Mouse (Mus musculus): ENCODE measurements at regions not wholly inside any gene's neighbourhood (a gene's known extent, or its start where the extent isn't known, plus 50 kb on each side); places are given as distances from the start of the nearest gene placed in this dataset.

GRCm38 (mm10) chr12:56020547-56020946 is 184.4 kb downstream of the Brms1l start:
- WGBS: 25% methylated on average over 1 of the region's 1 CpGs
- no peak overlapping the region for H3K4me3 ChIP-seq (ENCODE audit: extremely low read depth, insufficient read depth, insufficient read length)
- no peaks in the 10 kb centered on the region for H3K4me1 ChIP-seq (ENCODE audit: control insufficient read depth, insufficient read depth, insufficient read length)
- no peaks in the 10 kb centered on the region for H3K36me3 ChIP-seq (ENCODE audit: control insufficient read depth, insufficient read depth, low read length)
- TF ChIP-seq POLR2A (IDR thresholded peaks at IDR 0.05; ENCODE audit: low read depth, low read length) (no peak), CTCF (IDR thresholded peaks at IDR 0.05; ENCODE audit: extremely low read depth, insufficient read depth, insufficient read length, insufficient replicate concordance) (no peak)
- no peaks in the 10 kb centered on the region for H3K27me3 ChIP-seq (ENCODE audit: control insufficient read depth, insufficient read depth, low read length)
- no peak for DNase-seq (ENCODE audit: low read depth in 1 of 2, low spot score in 2 of 2)
- H3K27ac ChIP-seq (ENCODE audit: insufficient read depth, low read length): no peak overlapping the region

- H3K27me3 ChIP-seq (ENCODE audit: control insufficient read depth, insufficient read depth, low read length): no peaks in the 10 kb centered on the region
- no peak for DNase-seq (ENCODE audit: low read depth in 1 of 2, low spot score in 2 of 2)
- WGBS: 72% methylated on average over 4 of the region's 4 CpGs
- no peak overlapping the region for H3K27ac ChIP-seq (ENCODE audit: insufficient read depth, low read length)
- H3K36me3 ChIP-seq (ENCODE audit: control insufficient read depth, insufficient read depth, low read length): no peaks in the 10 kb centered on the region
- no peak for TF ChIP-seq POLR2A (IDR thresholded peaks at IDR 0.05; ENCODE audit: low read depth, low read length)
- no peak for TF ChIP-seq CTCF (IDR thresholded peaks at IDR 0.05; ENCODE audit: extremely low read depth, insufficient read depth, insufficient read length, insufficient replicate concordance)
- no peak overlapping the region for H3K4me3 ChIP-seq (ENCODE audit: extremely low read depth, insufficient read depth, insufficient read length)
- H3K4me1 ChIP-seq (ENCODE audit: control insufficient read depth, insufficient read depth, insufficient read length): no peaks in the 10 kb centered on the region
Observed at GRCm38 (mm10) chr12:56009976-56010375, 173.9 kb downstream of the Brms1l start.

DNA sequence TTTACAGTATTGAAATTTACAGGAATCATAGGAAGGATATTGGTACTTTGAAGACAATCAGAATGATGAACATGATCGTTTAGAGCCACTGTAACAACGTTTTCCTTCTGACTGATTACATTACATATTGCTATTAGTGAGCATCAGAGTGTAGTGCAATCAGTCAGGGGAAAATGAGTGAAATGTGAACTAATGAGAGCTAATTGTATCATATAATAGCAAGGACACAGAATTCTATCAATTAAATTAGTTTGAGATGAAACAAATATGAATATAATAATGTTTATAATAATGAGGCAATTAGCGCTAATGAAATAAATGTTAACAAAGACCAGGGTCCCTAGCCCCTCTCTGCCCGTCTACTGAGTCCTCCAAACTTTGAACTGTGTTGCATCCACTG is 169.7 kb downstream of the Brms1l start:
- DNase-seq (ENCODE audit: low read depth in 1 of 2, low spot score in 2 of 2): no peak
- 76% methylated on average over 4 of the region's 4 CpGs for WGBS
- no peak overlapping the region for H3K4me3 ChIP-seq (ENCODE audit: extremely low read depth, insufficient read depth, insufficient read length)

GRCm38 (mm10) chr12:56005321-56005720 is 169.2 kb downstream of the Brms1l start:
- no peak overlapping the region for H3K4me3 ChIP-seq (ENCODE audit: extremely low read depth, insufficient read depth, insufficient read length)
- TF ChIP-seq POLR2A (IDR thresholded peaks at IDR 0.05; ENCODE audit: low read depth, low read length) (no peak), CTCF (IDR thresholded peaks at IDR 0.05; ENCODE audit: extremely low read depth, insufficient read depth, insufficient read length, insufficient replicate concordance) (no peak)
- H3K36me3 ChIP-seq (ENCODE audit: control insufficient read depth, insufficient read depth, low read length): no peaks in the 10 kb centered on the region
- no peaks in the 10 kb centered on the region for H3K27me3 ChIP-seq (ENCODE audit: control insufficient read depth, insufficient read depth, low read length)
- no peaks in the 10 kb centered on the region for H3K4me1 ChIP-seq (ENCODE audit: control insufficient read depth, insufficient read depth, insufficient read length)
- H3K27ac ChIP-seq (ENCODE audit: insufficient read depth, low read length): no peak overlapping the region
- WGBS: 74% methylated on average over 6 of the region's 6 CpGs
- no peak for DNase-seq (ENCODE audit: low read depth in 1 of 2, low spot score in 2 of 2)

More for the DNA sequence above, 169.7 kb downstream of the Brms1l start:
- no peak overlapping the region for H3K27ac ChIP-seq (ENCODE audit: insufficient read depth, low read length)
- no peaks in the 10 kb centered on the region for H3K27me3 ChIP-seq (ENCODE audit: control insufficient read depth, insufficient read depth, low read length)
- TF ChIP-seq POLR2A (IDR thresholded peaks at IDR 0.05; ENCODE audit: low read depth, low read length) (no peak), CTCF (IDR thresholded peaks at IDR 0.05; ENCODE audit: extremely low read depth, insufficient read depth, insufficient read length, insufficient replicate concordance) (no peak)
- no peaks in the 10 kb centered on the region for H3K4me1 ChIP-seq (ENCODE audit: control insufficient read depth, insufficient read depth, insufficient read length)
- H3K36me3 ChIP-seq (ENCODE audit: control insufficient read depth, insufficient read depth, low read length): no peaks in the 10 kb centered on the region

GRCm38 (mm10) chr12:56004479-56004878 is 168.4 kb downstream of the Brms1l start:
- H3K27ac ChIP-seq (ENCODE audit: insufficient read depth, low read length): no peak overlapping the region
- H3K4me3 ChIP-seq (ENCODE audit: extremely low read depth, insufficient read depth, insufficient read length): no peak overlapping the region
- H3K4me1 ChIP-seq (ENCODE audit: control insufficient read depth, insufficient read depth, insufficient read length): no peaks in the 10 kb centered on the region
- H3K27me3 ChIP-seq (ENCODE audit: control insufficient read depth, insufficient read depth, low read length): no peaks in the 10 kb centered on the region
- TF ChIP-seq CTCF (IDR thresholded peaks at IDR 0.05; ENCODE audit: extremely low read depth, insufficient read depth, insufficient read length, insufficient replicate concordance) (no peak), POLR2A (IDR thresholded peaks at IDR 0.05; ENCODE audit: low read depth, low read length) (no peak)
- no peak for DNase-seq (ENCODE audit: low read depth in 1 of 2, low spot score in 2 of 2)
- 51% methylated on average over 4 of the region's 4 CpGs for WGBS
- H3K36me3 ChIP-seq (ENCODE audit: control insufficient read depth, insufficient read depth, low read length): no peaks in the 10 kb centered on the region

GRCm38 (mm10) chr12:56003561-56003960 is 167.4 kb downstream of the Brms1l start:
- H3K4me1 ChIP-seq (ENCODE audit: control insufficient read depth, insufficient read depth, insufficient read length): no peaks in the 10 kb centered on the region
- H3K27me3 ChIP-seq (ENCODE audit: control insufficient read depth, insufficient read depth, low read length): no peaks in the 10 kb centered on the region
- no peaks in the 10 kb centered on the region for H3K36me3 ChIP-seq (ENCODE audit: control insufficient read depth, insufficient read depth, low read length)
- no peak overlapping the region for H3K27ac ChIP-seq (ENCODE audit: insufficient read depth, low read length)
- H3K4me3 ChIP-seq (ENCODE audit: extremely low read depth, insufficient read depth, insufficient read length): no peak overlapping the region
- TF ChIP-seq CTCF (IDR thresholded peaks at IDR 0.05; ENCODE audit: extremely low read depth, insufficient read depth, insufficient read length, insufficient replicate concordance): no peak
- no peak for TF ChIP-seq POLR2A (IDR thresholded peaks at IDR 0.05; ENCODE audit: low read depth, low read length)
- 91% methylated on average over 8 of the region's 8 CpGs for WGBS
- DNase-seq (ENCODE audit: low read depth in 1 of 2, low spot score in 2 of 2): no peak

GRCm38 (mm10) chr12:55996585-55997377 is 160.7 kb downstream of the Brms1l start:
- 85% methylated on average over 3 of the region's 3 CpGs for WGBS
- DNase-seq (ENCODE audit: low read depth in 1 of 2, low spot score in 2 of 2): no peak

More at GRCm38 (mm10) chr12:55996585-55997377, 160.7 kb downstream of the Brms1l start:
- Histone ChIP-seq H3K4me3 (ENCODE audit: extremely low read depth, insufficient read depth, insufficient read length) (no peak overlapping the region), H3K27me3 (ENCODE audit: control insufficient read depth, insufficient read depth, low read length) (no peaks in the 10 kb centered on the region), H3K4me1 (ENCODE audit: control insufficient read depth, insufficient read depth, insufficient read length) (no peaks in the 10 kb centered on the region), H3K27ac (ENCODE audit: insufficient read depth, low read length) (no peak overlapping the region), H3K36me3 (ENCODE audit: control insufficient read depth, insufficient read depth, low read length) (no peaks in the 10 kb centered on the region)
- TF ChIP-seq CTCF (IDR thresholded peaks at IDR 0.05; ENCODE audit: extremely low read depth, insufficient read depth, insufficient read length, insufficient replicate concordance) (no peak), POLR2A (IDR thresholded peaks at IDR 0.05; ENCODE audit: low read depth, low read length) (no peak)

All from spleen, adult 2 months (tissue).